Mouse (Mus musculus): ENCODE results near the gene Wdr45b. TPM values are rescaled to one million over a fixed set of nuclear protein-coding genes. Genes with fewer than 3 reads are reported as not detected.
A peak's percentile ranks its signal among the peaks of the same experiment; 100 is the strongest.
"Not testable (repeated sequence)": the region's sequence is repeated elsewhere in the genome, so short reads cannot be mapped to it uniquely, and the experiment has no call there.

The Wdr45b gene
- total RNA-seq, 2 experiments from 2014 or later: 71.0 to 71.5 TPM

DNA sequence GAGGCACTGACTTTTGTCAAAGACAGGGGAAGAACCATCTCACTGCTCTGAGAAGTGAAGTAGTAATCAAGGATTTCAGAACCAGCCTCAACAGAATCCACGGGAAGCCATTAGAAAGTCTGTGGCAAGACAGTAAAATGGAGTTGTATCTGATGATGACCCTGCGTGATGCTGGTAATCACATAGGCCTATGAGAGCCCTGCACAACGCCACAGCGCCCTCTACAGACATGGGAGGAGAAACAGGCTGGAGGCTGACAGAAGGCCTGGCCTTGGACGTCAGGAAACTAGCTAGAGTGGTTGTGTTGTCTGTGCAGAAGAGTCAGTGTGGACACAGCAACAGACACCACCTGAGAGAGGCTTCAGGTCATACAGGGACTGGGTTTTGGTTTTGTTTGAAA lies 8.0 kb upstream of the Wdr45b start:
- Histone ChIP-seq H3K4me3 (no peak overlapping the region), H3K27ac (no peak overlapping the region)
- DNase-seq (ENCODE audit: low spot score in 2 of 2): peak in 1 of 2 experiments; percentile 40
- peak; percentile 74 for TF ChIP-seq CTCF (conservative IDR thresholded peaks at IDR 0.05)

DNA sequence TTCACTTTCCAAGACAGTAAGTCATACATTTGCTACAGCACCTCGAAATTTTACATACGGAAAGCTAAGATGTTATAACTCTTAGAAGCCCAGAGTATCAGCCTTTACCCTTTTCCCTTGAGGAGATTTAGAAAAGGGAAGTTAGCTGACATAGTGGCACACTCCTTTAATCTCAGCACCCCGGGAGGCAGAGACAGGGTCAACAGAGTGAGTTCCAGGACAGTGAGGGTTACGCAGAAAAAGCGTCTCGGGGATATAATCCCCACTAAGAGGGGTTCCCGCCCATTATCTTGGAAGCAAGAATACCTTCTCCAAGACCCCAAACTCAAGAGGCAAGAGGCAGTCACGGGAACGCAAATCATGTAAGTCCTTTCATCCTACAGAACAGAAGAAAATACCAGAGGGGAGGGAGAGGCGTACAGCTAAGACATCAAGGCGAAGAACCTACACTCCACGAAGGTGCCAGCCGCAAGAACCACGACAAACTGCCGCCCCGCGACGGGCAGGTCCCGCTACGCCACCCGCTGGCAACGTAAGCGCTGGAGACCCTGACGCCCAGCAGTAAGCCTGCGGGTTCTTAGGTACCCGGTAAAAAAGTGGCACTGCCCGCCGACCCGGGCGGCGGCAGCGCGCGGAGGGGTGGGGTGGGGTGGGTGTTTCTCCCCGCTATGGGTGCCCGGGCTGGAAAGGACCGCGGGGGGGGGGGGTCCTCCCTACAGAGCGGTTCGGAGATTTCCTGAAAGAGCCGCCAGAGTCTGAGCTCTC lies 737 bp downstream of the Wdr45b start:
- Histone ChIP-seq H3K4me3 (peak overlapping the region; percentile 100), H3K27ac (peak overlapping the region; percentile 99)
- DNase-seq (ENCODE audit: low spot score in 2 of 2): peak; percentile 25 to 44
- TF ChIP-seq CTCF (conservative IDR thresholded peaks at IDR 0.05): peak; percentile 52

DNA sequence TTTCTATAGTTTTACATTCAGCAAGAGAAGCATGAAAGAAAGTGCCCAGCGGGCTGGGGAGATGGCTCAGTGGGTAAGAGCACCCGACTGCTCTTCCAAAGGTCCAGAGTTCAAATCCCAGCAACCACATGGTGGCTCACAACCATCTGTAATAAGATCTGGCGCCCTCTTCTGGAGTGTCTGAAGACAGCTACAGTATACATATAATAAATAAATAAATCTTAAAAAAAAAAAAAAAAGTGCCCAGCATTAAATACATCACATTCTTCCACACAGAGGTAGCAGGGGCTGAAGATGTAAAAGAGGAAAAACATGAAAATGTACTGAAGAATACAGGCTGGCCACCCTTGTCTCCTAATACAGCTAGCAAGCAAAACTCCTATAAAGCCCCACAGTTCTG lies 5.5 kb downstream of the Wdr45b start:
- not testable (repeated sequence) for DNase-seq (ENCODE audit: low spot score in 2 of 2); H3K27ac ChIP-seq; H3K4me3 ChIP-seq
- TF ChIP-seq CTCF (conservative IDR thresholded peaks at IDR 0.05): peak; percentile 57

DNA sequence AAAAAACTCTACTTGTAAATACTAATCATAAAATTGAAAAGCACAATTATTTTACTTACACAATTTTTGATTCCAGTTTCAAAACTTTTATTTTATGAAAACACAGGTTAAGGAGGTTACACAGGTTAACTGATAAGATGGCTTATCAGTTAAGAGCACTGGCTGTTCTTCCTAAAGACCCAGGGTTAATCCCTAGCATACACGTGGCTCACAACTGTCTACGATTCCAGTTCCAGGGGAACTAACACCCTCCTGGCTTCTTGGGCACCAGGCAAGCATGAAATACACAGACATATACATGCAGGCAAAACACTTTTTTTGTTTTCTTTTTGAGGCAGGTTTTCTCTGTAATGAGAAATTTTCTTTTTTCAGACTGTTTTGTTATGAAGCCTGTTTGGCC lies 6.1 kb downstream of the Wdr45b start:
- no peak for TF ChIP-seq CTCF (conservative IDR thresholded peaks at IDR 0.05)
- H3K27ac ChIP-seq: no peak overlapping the region
- H3K4me3 ChIP-seq: no peak overlapping the region
- no peak for DNase-seq (ENCODE audit: low spot score in 2 of 2)

DNA sequence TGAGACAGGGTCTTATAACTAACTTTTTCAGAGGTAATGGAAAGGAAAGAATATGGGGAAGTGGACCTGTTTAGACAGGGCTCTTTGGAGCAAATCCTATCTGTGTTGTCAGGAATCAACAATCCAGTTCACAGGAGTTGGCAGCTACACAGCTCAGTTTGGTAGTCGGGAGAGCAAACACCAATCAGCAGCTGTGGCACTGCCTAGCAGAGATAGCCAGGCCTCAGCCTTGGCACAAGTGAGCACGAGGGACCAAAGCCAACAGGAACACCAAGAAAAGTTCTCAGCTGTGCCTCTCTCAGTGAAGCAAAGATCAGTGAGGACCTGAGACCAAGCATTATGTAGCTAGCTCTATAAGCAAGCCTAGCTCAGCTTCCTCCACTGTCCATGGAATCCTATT lies 7.2 kb downstream of the Wdr45b start:
- no peak for TF ChIP-seq CTCF (conservative IDR thresholded peaks at IDR 0.05)
- Histone ChIP-seq H3K27ac (no peak overlapping the region), H3K4me3 (no peak overlapping the region)
- DNase-seq (ENCODE audit: low spot score in 2 of 2): no peak

DNA sequence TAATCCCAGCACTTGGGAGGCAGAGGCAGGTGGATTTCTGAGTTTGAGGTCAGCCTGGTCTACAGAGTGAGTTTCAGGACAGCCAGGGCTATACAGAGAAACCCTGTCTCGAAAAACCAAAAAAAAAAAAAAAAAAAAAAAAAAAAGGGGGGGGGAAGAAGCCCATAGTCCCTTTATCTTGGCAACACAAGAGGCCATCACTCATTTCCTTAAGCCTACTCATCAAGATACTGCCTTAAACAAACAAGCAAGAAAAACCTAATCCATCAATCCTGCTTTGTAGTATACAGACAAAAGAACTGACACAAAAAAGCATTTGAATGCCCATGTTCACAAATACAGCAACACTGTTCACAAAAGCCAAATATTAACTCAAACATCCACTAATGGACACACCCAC lies 11.8 kb downstream of the Wdr45b start:
- H3K27ac ChIP-seq; DNase-seq (ENCODE audit: low spot score in 2 of 2); H3K4me3 ChIP-seq: not testable (repeated sequence)

DNA sequence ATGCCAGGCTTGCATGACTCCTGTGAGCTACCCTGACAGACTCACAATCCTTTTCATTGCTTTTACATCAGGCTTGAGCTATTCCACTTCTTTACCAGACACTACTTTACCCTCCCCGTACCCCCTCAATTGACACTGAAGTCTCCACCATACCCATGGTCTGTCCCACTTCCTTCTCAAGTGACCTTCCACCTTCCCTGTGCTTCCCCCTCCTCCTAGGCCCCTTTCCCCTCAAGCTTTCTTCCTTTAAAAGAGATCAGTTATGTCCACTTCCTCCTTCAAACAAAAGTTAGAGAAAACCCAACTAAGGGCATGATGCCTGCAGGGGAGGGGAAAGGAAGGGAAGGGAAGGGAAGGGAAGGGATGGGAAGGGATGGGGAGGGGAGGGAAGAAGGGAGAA lies 14.0 kb downstream of the Wdr45b start:
- no peak for DNase-seq (ENCODE audit: low spot score in 2 of 2)
- TF ChIP-seq CTCF (conservative IDR thresholded peaks at IDR 0.05): no peak

DNA sequence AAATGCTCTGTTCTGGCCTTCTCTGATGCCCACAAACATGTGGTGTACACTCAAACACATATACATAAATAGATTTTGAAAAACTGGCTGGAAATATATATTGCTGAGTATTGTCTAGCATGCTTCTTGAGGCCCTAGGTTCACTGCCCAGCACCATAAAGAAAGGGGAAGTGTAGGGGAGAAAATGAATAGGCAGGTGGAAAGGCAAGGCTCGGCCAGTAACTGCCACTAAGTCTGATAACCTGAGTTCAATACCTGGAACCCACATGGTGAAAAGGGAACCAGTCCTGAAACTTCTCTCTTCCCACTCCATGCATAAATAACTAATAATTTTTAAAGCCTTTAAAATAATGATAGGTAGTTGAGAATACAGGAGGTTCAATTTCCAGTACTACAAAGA lies 14.6 kb downstream of the Wdr45b start:
- H3K27ac ChIP-seq: no peak overlapping the region
- TF ChIP-seq CTCF (conservative IDR thresholded peaks at IDR 0.05): no peak

More for the DNA sequence above, 14.0 kb downstream of the Wdr45b start:
- Histone ChIP-seq H3K27ac (no peak overlapping the region), H3K4me3 (no peak overlapping the region)

DNA sequence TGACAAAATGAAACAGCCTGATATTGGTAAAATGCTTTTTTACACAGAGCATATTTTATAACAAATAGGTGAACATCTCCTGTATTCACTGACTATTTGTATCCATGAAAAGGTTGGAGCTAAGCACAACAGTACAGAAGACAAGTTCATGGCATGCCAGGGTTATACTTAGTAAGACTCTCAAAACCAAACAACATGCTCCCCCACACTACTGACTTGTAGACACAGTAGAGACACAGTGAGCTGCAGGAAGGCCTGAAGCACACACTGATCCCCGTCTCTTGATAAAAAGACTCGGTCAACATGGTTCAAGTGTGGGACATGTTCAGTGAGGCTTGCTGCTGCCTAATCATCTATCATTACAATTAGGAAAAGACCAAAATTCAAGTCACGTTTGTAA lies 22.6 kb downstream of the Wdr45b start:
- no peak overlapping the region for H3K27ac ChIP-seq
- no peak overlapping the region for H3K4me3 ChIP-seq
- DNase-seq (ENCODE audit: low spot score in 2 of 2): no peak
- TF ChIP-seq CTCF (conservative IDR thresholded peaks at IDR 0.05): no peak

More for the DNA sequence above, 14.6 kb downstream of the Wdr45b start:
- no peak overlapping the region for H3K4me3 ChIP-seq
- no peak for DNase-seq (ENCODE audit: low spot score in 2 of 2)

DNA sequence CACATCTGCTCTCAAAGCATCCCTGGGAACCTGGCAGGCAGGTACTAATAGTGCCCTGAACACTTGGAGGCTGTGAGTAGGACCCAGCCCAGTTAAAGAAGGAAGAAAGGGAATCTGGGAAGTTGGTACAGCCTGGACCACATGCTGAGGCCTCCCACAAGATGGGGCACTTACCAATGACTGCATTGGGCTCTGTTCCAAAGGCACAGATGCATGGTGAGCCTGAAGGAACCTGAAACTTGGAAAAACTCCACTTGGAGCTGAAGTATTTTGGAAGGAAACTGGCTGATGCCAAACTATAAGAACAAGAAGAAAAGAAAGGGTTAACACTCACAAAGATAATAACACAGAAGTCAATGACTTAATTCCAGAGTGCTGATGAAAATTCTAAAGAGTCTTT lies 25.6 kb downstream of the Wdr45b start:
- Histone ChIP-seq H3K27ac (no peak overlapping the region), H3K4me3 (no peak overlapping the region)
- no peak for TF ChIP-seq CTCF (conservative IDR thresholded peaks at IDR 0.05)
- peak in 1 of 2 experiments; percentile 24 for DNase-seq (ENCODE audit: low spot score in 2 of 2)

DNA sequence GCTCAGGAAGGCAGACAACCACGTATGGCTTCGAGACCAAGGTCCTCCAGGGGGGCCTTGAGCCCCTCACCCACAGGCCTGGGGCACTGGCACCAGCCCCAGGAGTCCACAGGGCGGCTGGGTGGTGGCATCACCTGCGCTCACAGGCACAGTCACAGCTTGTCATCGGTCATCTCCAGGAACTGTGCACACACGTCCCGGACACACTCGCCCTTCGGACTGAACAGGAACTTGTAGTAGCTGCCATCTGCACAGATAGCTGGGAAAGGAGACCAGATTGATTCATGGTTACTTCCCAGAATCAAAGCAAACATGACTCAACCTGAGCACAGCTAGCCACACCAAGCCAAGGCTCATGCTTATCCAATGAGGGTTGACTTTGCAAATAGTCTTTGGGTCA lies 26.0 kb downstream of the Wdr45b start:
- DNase-seq (ENCODE audit: low spot score in 2 of 2): no peak
- TF ChIP-seq CTCF (conservative IDR thresholded peaks at IDR 0.05): no peak
- no peak overlapping the region for H3K27ac ChIP-seq
- H3K4me3 ChIP-seq: no peak overlapping the region

DNA sequence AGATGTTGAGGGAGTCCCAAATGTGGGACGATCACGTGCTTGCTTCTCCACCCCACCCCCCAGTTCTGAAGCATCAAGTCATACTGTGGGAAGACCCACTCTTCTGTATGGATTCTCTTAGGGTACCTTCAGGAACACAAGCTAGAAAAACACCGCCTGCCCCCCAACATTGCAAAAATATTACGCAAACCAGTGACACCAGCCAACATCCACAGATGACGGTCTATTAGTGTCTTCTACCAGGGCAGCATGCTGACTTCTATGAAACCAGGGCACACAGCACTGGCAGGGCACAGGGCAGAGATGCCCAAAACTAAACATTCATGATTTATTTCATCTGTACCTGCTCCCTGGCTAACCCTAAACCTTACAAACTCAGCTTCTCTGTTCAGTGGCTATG lies 27.6 kb downstream of the Wdr45b start:
- no peak overlapping the region for H3K4me3 ChIP-seq
- no peak for DNase-seq (ENCODE audit: low spot score in 2 of 2)

DNA sequence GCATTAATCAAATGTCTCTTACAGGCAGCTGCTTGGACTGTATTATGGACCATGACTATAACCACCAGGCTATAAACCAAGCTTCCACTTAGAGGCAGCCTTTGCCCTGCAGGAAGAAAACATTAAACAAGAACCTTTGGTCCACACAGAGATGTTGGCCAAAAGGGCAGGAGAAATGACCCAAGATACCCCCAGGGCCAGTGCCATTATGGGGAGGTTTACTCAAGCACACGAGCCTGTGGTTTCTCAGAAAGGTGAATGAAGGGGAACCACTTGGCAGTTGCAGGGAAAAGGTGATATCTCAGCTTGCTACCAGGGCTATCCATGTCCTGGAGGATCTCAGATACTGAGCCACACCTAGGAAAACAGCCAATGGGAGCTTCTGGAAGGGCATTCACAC lies 28.2 kb downstream of the Wdr45b start:
- no peak for TF ChIP-seq CTCF (conservative IDR thresholded peaks at IDR 0.05)
- no peak for DNase-seq (ENCODE audit: low spot score in 2 of 2)
- Histone ChIP-seq H3K4me3 (no peak overlapping the region), H3K27ac (no peak overlapping the region)

More for the DNA sequence above, 27.6 kb downstream of the Wdr45b start:
- no peak overlapping the region for H3K27ac ChIP-seq
- TF ChIP-seq CTCF (conservative IDR thresholded peaks at IDR 0.05): no peak

DNA sequence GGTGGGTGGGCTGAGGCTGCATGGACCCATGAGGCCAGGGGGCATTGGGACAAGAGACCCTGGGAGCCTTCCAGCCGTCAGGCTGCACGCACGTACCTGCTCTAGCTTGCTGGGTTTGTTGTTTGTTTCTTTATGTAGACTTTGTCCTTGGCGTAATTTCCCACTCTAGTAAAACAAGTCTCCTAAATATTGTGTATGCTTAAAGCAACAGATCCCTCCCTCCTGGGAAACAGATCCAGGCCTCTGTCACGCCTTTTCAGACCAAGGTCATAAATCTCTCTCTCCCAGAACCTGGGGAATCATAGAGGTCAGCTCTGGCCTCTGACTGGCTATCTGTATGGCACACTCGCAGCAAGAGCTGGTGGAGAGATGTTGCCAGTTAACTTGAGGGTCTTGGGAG lies 46.5 kb downstream of the Wdr45b start:
- not testable (repeated sequence) for DNase-seq (ENCODE audit: low spot score in 2 of 2); H3K27ac ChIP-seq

More for the DNA sequence above, 46.5 kb downstream of the Wdr45b start:
- not testable (repeated sequence) for H3K4me3 ChIP-seq

Data from layer of hippocampus, adult 2 months (tissue).